Mouse (Mus musculus): ENCODE measurements around the gene Uck2. TPM values are rescaled to one million over a fixed set of nuclear protein-coding genes. Genes with fewer than 3 reads are reported as not detected.

The Uck2 gene
- polyA plus RNA-seq, 1 experiment from 2014 or later, result 87.5 TPM

DNA sequence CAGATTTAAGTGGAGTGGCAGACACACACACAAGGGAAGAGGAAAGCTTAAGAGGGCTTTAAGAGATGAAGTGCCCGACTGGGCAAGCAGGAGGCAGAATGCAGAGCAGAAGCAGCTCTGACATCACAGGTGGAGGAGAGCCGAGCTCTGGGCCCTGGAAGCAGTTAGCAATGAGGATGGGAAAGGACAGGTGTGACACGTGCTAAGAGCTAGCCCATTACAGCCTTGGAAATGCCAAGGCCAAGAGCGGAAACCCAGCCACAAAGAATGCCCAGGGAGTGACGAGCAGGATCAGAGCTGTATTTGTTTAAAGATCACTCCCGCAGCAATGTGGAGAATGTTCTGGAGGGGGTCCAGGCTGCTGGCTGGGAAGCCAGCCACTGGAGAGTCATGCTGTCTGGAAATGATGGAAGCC lies 15.3 kb downstream of the Uck2 start:
- Histone ChIP-seq H3K4me3 (replicated peaks) (no peak overlapping the region), H3K9me3 (replicated peaks) (no peaks in the 10 kb centered on the region), H3K4me1 (peaks cover 56% of the 10 kb centered on the region), H3K4me2 (peak overlapping the region; percentile 54), H3K27ac (peak overlapping the region; percentile 61), H3K36me3 (0 out of 2 replicates have a peak, but pooled peaks cover 2% of the 10 kb centered on the region), H3K27me3 (no peaks in the 10 kb centered on the region), H3K9ac (no peak overlapping the region)
- peak; percentile 16 for ATAC-seq (replicated peaks; ENCODE audit: low FRiP score)
- 20% methylated on average over 6 of the region's 6 CpGs for WGBS

GRCm38 (mm10) chr1:167269350-167269811 lies 15.7 kb downstream of the Uck2 start:
- Histone ChIP-seq H3K9ac (no peak overlapping the region), H3K27me3 (no peaks in the 10 kb centered on the region), H3K4me1 (peaks cover 52% of the 10 kb centered on the region), H3K36me3 (0 out of 2 replicates have a peak, but pooled peaks cover 2% of the 10 kb centered on the region), H3K27ac (peak overlapping the region; percentile 61; the same call in 1 of the 2 replicates), H3K4me2 (peak overlapping the region; percentile 54), H3K4me3 (replicated peaks) (no peak overlapping the region), H3K9me3 (replicated peaks) (no peaks in the 10 kb centered on the region)
- WGBS, result 30% methylated on average over 14 of the region's 14 CpGs
- ATAC-seq (replicated peaks; ENCODE audit: low FRiP score), result peak; percentile 18; the same call in 1 of the 2 replicates

DNA sequence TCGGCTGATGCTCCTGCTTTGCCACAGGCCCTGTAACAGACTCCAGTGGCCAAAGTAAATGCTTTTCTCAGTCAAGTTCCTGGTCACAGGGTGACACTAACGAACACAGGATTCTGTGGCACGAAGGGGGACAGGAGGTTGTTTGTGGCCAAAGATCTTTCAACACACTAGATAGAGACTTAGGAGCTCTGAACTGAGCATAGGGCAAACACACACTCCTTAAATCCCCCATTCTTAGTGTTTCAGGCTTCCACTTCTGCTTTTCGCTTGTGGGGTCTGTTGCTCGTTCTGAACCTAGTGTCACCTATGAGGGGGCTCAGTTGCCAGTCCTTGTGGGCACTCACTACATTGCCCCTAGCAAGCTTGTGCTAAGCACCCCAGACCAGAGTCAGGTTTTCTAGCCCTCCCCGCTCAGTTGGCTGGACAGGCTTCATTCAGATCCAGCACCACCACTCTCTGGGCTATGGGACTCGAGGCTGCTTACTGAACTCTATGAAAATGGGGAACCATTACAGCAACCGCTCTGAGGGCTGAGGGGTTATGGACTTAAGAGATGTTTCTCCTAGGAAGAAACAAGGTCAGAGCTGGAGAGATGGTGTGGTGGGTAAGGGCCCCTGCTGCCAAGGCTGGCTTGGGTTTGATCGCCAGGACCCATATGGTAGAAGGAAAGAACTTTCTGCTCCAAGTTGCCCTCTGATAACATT lies 16.6 kb downstream of the Uck2 start:
- Histone ChIP-seq H3K9ac (no peak overlapping the region), H3K9me3 (replicated peaks) (no peaks in the 10 kb centered on the region), H3K27ac (no peak overlapping the region), H3K36me3 (0 out of 2 replicates have a peak, but pooled peaks cover 2% of the 10 kb centered on the region), H3K4me1 (peaks cover 44% of the 10 kb centered on the region), H3K27me3 (no peaks in the 10 kb centered on the region), H3K4me3 (replicated peaks) (no peak overlapping the region), H3K4me2 (no peak overlapping the region)
- WGBS, result 88% methylated on average over 9 of the region's 9 CpGs
- ATAC-seq (replicated peaks; ENCODE audit: low FRiP score), result no peak

GRCm38 (mm10) chr1:167266720-167267119 lies 18.4 kb downstream of the Uck2 start:
- no peak overlapping the region for H3K4me2 ChIP-seq
- no peak for ATAC-seq (replicated peaks; ENCODE audit: low FRiP score)
- WGBS, result 76% methylated on average over 3 of the region's 3 CpGs

DNA sequence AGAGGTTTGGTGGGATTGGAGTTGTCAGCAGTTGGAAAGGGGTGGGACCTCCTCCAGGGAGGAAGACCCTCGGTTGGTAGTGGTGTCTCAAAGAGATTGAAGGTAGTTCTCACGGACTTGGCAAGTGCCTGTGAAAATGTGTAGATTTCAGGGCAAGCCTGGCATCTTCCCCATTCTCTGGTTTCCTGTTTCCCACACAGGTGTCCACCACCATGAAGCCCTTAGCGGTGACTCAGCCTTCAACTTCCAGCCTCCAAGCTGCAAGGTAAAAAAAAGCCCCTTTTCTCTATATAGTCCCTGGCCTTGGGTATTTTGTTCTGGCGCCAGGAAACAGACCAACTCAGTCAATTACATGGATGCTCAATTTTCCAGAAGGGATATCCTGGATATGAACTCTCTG lies 19.8 kb downstream of the Uck2 start:
- 61% methylated on average over 4 of the region's 4 CpGs for WGBS
- Histone ChIP-seq H3K9ac (no peak overlapping the region), H3K4me1 (peaks cover 32% of the 10 kb centered on the region), H3K4me3 (replicated peaks) (no peak overlapping the region), H3K4me2 (no peak overlapping the region), H3K36me3 (0 out of 2 replicates have a peak, but pooled peaks cover 2% of the 10 kb centered on the region), H3K27me3 (no peaks in the 10 kb centered on the region), H3K27ac (no peak overlapping the region), H3K9me3 (replicated peaks) (no peaks in the 10 kb centered on the region)
- ATAC-seq (replicated peaks; ENCODE audit: low FRiP score), result no peak

More at GRCm38 (mm10) chr1:167266720-167267119, 18.4 kb downstream of the Uck2 start:
- H3K9ac ChIP-seq, result no peak overlapping the region
- peaks cover 45% of the 10 kb centered on the region for H3K4me1 ChIP-seq
- no peaks in the 10 kb centered on the region for H3K9me3 ChIP-seq (replicated peaks)
- no peak overlapping the region for H3K4me3 ChIP-seq (replicated peaks)
- 0 out of 2 replicates have a peak, but pooled peaks cover 2% of the 10 kb centered on the region for H3K36me3 ChIP-seq
- H3K27me3 ChIP-seq, result no peaks in the 10 kb centered on the region
- H3K27ac ChIP-seq, result no peak overlapping the region

DNA sequence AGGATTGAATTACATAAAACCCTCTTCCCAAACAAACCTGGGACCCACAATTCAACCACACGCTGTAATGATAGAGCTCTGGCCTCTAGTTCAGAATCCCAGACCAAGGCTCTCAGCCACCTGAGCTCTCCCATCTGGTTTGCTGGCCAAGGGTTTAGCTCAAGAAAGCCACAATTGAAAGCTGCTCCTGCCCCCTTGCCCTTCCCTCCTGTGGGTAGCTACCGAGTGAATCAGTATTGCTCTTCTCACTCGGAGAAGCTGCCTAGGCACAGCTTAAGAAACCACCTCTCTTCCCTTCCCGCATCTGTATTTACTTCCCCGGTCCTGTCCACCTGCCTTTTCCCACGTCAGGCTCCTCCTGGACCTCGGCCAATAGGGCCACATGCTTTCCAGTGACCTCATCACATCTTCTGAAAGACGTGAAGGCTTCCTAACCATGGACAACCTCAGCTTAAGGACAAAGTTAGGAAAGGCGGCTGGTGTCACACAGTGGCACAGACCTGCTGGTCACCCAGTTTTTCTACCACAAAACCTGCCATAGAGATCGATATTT lies 22.6 kb downstream of the Uck2 start:
- Histone ChIP-seq H3K36me3 (0 out of 2 replicates have a peak, but pooled peaks cover 2% of the 10 kb centered on the region), H3K4me3 (replicated peaks) (no peak overlapping the region), H3K27me3 (no peaks in the 10 kb centered on the region), H3K9ac (no peak overlapping the region), H3K27ac (no peak overlapping the region), H3K4me1 (peaks cover 10% of the 10 kb centered on the region), H3K9me3 (replicated peaks) (no peaks in the 10 kb centered on the region), H3K4me2 (no peak overlapping the region)
- ATAC-seq (replicated peaks; ENCODE audit: low FRiP score), result no peak
- WGBS, result 62% methylated on average over 10 of the region's 10 CpGs

DNA sequence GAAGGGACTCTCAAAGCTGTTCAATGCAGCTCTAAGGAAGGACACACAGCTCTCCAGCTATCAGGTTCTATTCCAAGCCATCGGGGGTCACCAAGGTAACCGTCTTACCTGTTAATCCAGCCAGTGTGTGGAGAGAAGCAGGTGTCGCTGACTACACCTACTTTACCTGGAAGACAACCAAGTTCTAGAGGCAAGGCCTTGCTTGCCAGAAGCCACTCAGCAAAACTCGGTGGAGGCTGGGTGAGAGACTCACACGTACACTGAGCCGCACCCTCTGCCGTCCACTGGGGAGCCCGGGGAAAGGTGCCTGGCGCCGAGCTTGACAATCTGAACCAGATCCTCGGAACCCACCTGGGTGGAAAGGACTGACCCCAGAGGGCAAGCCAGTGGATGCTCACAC lies 23.4 kb downstream of the Uck2 start:
- no peak for ATAC-seq (replicated peaks; ENCODE audit: low FRiP score)
- no peak overlapping the region for H3K4me3 ChIP-seq (replicated peaks)
- H3K4me2 ChIP-seq, result no peak overlapping the region
- H3K9me3 ChIP-seq (replicated peaks), result no peaks in the 10 kb centered on the region
- H3K27ac ChIP-seq, result no peak overlapping the region
- H3K9ac ChIP-seq, result no peak overlapping the region
- 0 out of 2 replicates have a peak, but pooled peaks cover 2% of the 10 kb centered on the region for H3K36me3 ChIP-seq
- WGBS, result 88% methylated on average over 11 of the region's 11 CpGs
- H3K4me1 ChIP-seq, result peaks cover 17% of the 10 kb centered on the region
- H3K27me3 ChIP-seq, result no peaks in the 10 kb centered on the region

- H3K4me3 ChIP-seq (replicated peaks), result no peak overlapping the region
Observed at GRCm38 (mm10) chr1:167259702-167260101, 25.4 kb downstream of the Uck2 start.

GRCm38 (mm10) chr1:167256724-167257302 lies 28.3 kb downstream of the Uck2 start:
- Histone ChIP-seq H3K4me3 (replicated peaks) (no peak overlapping the region), H3K4me2 (peak overlapping the region; percentile 1; the same call in 1 of the 2 replicates), H3K9me3 (replicated peaks) (no peaks in the 10 kb centered on the region), H3K4me1 (peaks cover 38% of the 10 kb centered on the region), H3K9ac (no peak overlapping the region), H3K27ac (no peak overlapping the region), H3K36me3 (no peaks in the 10 kb centered on the region), H3K27me3 (no peaks in the 10 kb centered on the region)
- ATAC-seq (replicated peaks; ENCODE audit: low FRiP score), result peak; percentile 73
- 37% methylated on average over 15 of the region's 15 CpGs for WGBS

More at GRCm38 (mm10) chr1:167259702-167260101, 25.4 kb downstream of the Uck2 start:
- Histone ChIP-seq H3K4me1 (peaks cover 36% of the 10 kb centered on the region), H3K27me3 (no peaks in the 10 kb centered on the region), H3K9me3 (replicated peaks) (no peaks in the 10 kb centered on the region), H3K4me2 (no peak overlapping the region), H3K36me3 (no peaks in the 10 kb centered on the region), H3K27ac (no peak overlapping the region), H3K9ac (no peak overlapping the region)
- no peak for ATAC-seq (replicated peaks; ENCODE audit: low FRiP score)
- 72% methylated on average over 10 of the region's 10 CpGs for WGBS

GRCm38 (mm10) chr1:167253579-167253978 lies 31.5 kb downstream of the Uck2 start:
- Histone ChIP-seq H3K4me1 (peaks cover 52% of the 10 kb centered on the region), H3K4me2 (no peak overlapping the region), H3K27me3 (no peaks in the 10 kb centered on the region)

DNA sequence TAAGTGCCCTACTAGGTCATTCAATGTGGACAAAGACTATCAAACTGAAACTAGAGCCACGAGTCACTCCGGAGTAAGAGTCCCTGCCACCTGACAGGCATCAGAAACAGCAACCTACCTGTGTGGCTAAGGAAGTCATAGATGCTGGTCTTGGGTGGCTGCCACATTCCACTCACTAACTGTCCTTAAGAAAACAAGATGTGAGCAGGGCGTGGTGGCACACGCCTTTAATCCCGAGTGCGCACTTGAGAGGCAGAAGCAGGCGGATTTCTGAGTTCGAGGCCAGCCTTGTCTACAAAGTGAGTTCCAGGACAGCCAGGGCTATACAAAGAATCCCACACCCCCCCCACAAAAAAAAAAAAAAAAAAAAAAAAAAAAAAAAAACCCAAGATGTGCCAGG lies 35.2 kb downstream of the Uck2 start:
- WGBS, result 82% methylated on average over 8 of the region's 8 CpGs
- H3K9ac ChIP-seq, result no peak overlapping the region
- ATAC-seq (replicated peaks; ENCODE audit: low FRiP score), result no peak
- no peak overlapping the region for H3K4me2 ChIP-seq
- no peaks in the 10 kb centered on the region for H3K36me3 ChIP-seq
- H3K9me3 ChIP-seq (replicated peaks), result no peaks in the 10 kb centered on the region
- H3K27me3 ChIP-seq, result no peaks in the 10 kb centered on the region
- H3K4me1 ChIP-seq, result peaks cover 48% of the 10 kb centered on the region
- no peak overlapping the region for H3K27ac ChIP-seq
- no peak overlapping the region for H3K4me3 ChIP-seq (replicated peaks)

More at GRCm38 (mm10) chr1:167253579-167253978, 31.5 kb downstream of the Uck2 start:
- 91% methylated on average over 12 of the region's 12 CpGs for WGBS
- H3K4me3 ChIP-seq (replicated peaks), result no peak overlapping the region
- no peaks in the 10 kb centered on the region for H3K36me3 ChIP-seq
- H3K9me3 ChIP-seq (replicated peaks), result no peaks in the 10 kb centered on the region
- H3K27ac ChIP-seq, result no peak overlapping the region
- no peak for ATAC-seq (replicated peaks; ENCODE audit: low FRiP score)
- no peak overlapping the region for H3K9ac ChIP-seq

DNA sequence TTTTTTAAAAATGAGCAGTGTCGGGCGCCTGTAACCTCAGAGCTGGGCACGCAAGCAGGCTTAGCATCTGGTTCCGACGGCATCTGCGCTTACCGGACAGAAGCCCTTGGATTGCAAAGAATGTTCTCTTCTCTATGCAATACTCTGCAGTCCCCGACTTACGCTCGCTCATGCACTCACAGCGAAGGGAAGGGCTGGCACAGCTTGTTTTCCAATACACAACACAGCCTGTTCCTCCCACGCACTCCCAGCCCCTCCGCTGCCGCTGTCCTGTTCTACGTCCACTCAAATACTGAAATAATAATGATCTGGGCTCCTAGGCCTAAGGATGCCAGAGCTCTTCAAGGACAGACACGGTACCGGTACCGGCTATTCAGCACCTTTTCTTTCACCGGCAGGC lies 35.9 kb downstream of the Uck2 start:
- no peaks in the 10 kb centered on the region for H3K9me3 ChIP-seq (replicated peaks)
- H3K4me1 ChIP-seq, result peaks cover 48% of the 10 kb centered on the region
- H3K36me3 ChIP-seq, result no peaks in the 10 kb centered on the region
- ATAC-seq (replicated peaks; ENCODE audit: low FRiP score), result no peak
- H3K27me3 ChIP-seq, result no peaks in the 10 kb centered on the region
- 64% methylated on average over 19 of the region's 19 CpGs for WGBS
- no peak overlapping the region for H3K4me2 ChIP-seq
- H3K27ac ChIP-seq, result no peak overlapping the region
- no peak overlapping the region for H3K9ac ChIP-seq
- no peak overlapping the region for H3K4me3 ChIP-seq (replicated peaks)
